Mouse (Mus musculus): ENCODE results near the gene Trib2. TPM values are rescaled to one million over a fixed set of nuclear protein-coding genes. Genes with fewer than 3 reads are reported as not detected.
A peak's percentile ranks its signal among the peaks of the same experiment; 100 is the strongest.

Gene Trib2
- polyA plus RNA-seq, 1 experiment from 2014 or later, result 55.5 TPM

GRCm38 (mm10) chr12:15828815-15829398 lies 12.2 kb upstream of the Trib2 start:
- Histone ChIP-seq H3K4me2 (ENCODE audit: low read length) (no peak overlapping the region), H3K27ac (replicated peaks in 1 of 2; ENCODE audit: control insufficient read depth in 1 of 2, insufficient read depth in 1 of 2, low read depth in 2 of 2, low read length in 2 of 2) (no peak overlapping the region), H3K4me1 (ENCODE audit: control insufficient read depth in 2 of 2, insufficient read depth in 2 of 2, low read length in 2 of 2) (no peaks in the 10 kb centered on the region), H3K9me3 (ENCODE audit: control insufficient read depth, low read length) (no peaks in the 10 kb centered on the region), H3K27me3 (ENCODE audit: control insufficient read depth, insufficient read depth, low read length) (no peaks in the 10 kb centered on the region), H3K4me3 (ENCODE audit: control insufficient read depth in 1 of 2, insufficient read depth in 1 of 2, low read depth in 1 of 2, low read length in 2 of 2) (no peak overlapping the region), H3K9ac (ENCODE audit: low read length) (no peak overlapping the region), H3K36me3 (ENCODE audit: control insufficient read depth, insufficient read depth, low read length) (no peaks in the 10 kb centered on the region)
- no peak for ATAC-seq (ENCODE audit: insufficient number of reproducible peaks, insufficient read depth, low FRiP score, low read depth)
- WGBS, result 35% methylated on average over 2 of the region's 2 CpGs

GRCm38 (mm10) chr12:15821019-15821418 lies 4.3 kb upstream of the Trib2 start:
- H3K27me3 ChIP-seq (ENCODE audit: control insufficient read depth, insufficient read depth, low read length), result no peaks in the 10 kb centered on the region
- H3K9me3 ChIP-seq (ENCODE audit: control insufficient read depth, low read length), result no peaks in the 10 kb centered on the region
- H3K4me3 ChIP-seq (ENCODE audit: control insufficient read depth in 1 of 2, insufficient read depth in 1 of 2, low read depth in 1 of 2, low read length in 2 of 2), result no peak overlapping the region
- H3K27ac ChIP-seq (replicated peaks in 1 of 2; ENCODE audit: control insufficient read depth in 1 of 2, insufficient read depth in 1 of 2, low read depth in 2 of 2, low read length in 2 of 2), result no peak overlapping the region
- peaks cover 3 to 6% of the 10 kb centered on the region in 2 experiments; a peak in 3 of 4 replicates for H3K4me1 ChIP-seq (ENCODE audit: control insufficient read depth in 2 of 2, insufficient read depth in 2 of 2, low read length in 2 of 2)
- ATAC-seq (ENCODE audit: insufficient number of reproducible peaks, insufficient read depth, low FRiP score, low read depth), result no peak
- H3K36me3 ChIP-seq (ENCODE audit: control insufficient read depth, insufficient read depth, low read length), result no peaks in the 10 kb centered on the region
- no peak overlapping the region for H3K4me2 ChIP-seq (ENCODE audit: low read length)
- no peak overlapping the region for H3K9ac ChIP-seq (ENCODE audit: low read length)

- WGBS, result 21% methylated on average over 4 of the region's 4 CpGs
- no peak for ATAC-seq (ENCODE audit: insufficient number of reproducible peaks, insufficient read depth, low FRiP score, low read depth)
- H3K9me3 ChIP-seq (ENCODE audit: control insufficient read depth, low read length), result no peaks in the 10 kb centered on the region
Measured at GRCm38 (mm10) chr12:15817365-15817764, 643 bp upstream of the Trib2 start.

GRCm38 (mm10) chr12:15816254-15816605 lies 492 bp downstream of the Trib2 start:
- Histone ChIP-seq H3K9me3 (ENCODE audit: control insufficient read depth, low read length) (no peaks in the 10 kb centered on the region), H3K4me1 (ENCODE audit: control insufficient read depth in 2 of 2, insufficient read depth in 2 of 2, low read length in 2 of 2) (peaks cover 9 to 25% of the 10 kb centered on the region in 2 experiments), H3K4me2 (ENCODE audit: low read length) (peak overlapping the region; percentile 80), H3K9ac (ENCODE audit: low read length) (peak overlapping the region; percentile 88), H3K27ac (replicated peaks in 1 of 2; ENCODE audit: control insufficient read depth in 1 of 2, insufficient read depth in 1 of 2, low read depth in 2 of 2, low read length in 2 of 2) (peak overlapping the region; percentile 97 to 98), H3K36me3 (ENCODE audit: control insufficient read depth, insufficient read depth, low read length) (no peaks in the 10 kb centered on the region), H3K4me3 (ENCODE audit: control insufficient read depth in 1 of 2, insufficient read depth in 1 of 2, low read depth in 1 of 2, low read length in 2 of 2) (peak overlapping the region; percentile 67 to 77), H3K27me3 (ENCODE audit: control insufficient read depth, insufficient read depth, low read length) (no peaks in the 10 kb centered on the region)
- under 1% methylated on average over 23 of the region's 23 CpGs for WGBS
- no peak; the same call in 1 of the 2 replicates for ATAC-seq (ENCODE audit: insufficient number of reproducible peaks, insufficient read depth, low FRiP score, low read depth)

More at GRCm38 (mm10) chr12:15817365-15817764, 643 bp upstream of the Trib2 start:
- Histone ChIP-seq H3K36me3 (ENCODE audit: control insufficient read depth, insufficient read depth, low read length) (no peaks in the 10 kb centered on the region), H3K27ac (replicated peaks in 1 of 2; ENCODE audit: control insufficient read depth in 1 of 2, insufficient read depth in 1 of 2, low read depth in 2 of 2, low read length in 2 of 2) (peak overlapping the region; percentile 92 to 98), H3K9ac (ENCODE audit: low read length) (peak overlapping the region; percentile 76), H3K4me1 (ENCODE audit: control insufficient read depth in 2 of 2, insufficient read depth in 2 of 2, low read length in 2 of 2) (peaks cover 3 to 14% of the 10 kb centered on the region in 2 experiments; a peak in 3 of 4 replicates), H3K4me2 (ENCODE audit: low read length) (peak overlapping the region; percentile 80), H3K4me3 (ENCODE audit: control insufficient read depth in 1 of 2, insufficient read depth in 1 of 2, low read depth in 1 of 2, low read length in 2 of 2) (peak overlapping the region; percentile 67 to 77), H3K27me3 (ENCODE audit: control insufficient read depth, insufficient read depth, low read length) (no peaks in the 10 kb centered on the region)

- under 1% methylated on average over 49 of the region's 49 CpGs for WGBS
- H3K4me3 ChIP-seq (ENCODE audit: control insufficient read depth in 1 of 2, insufficient read depth in 1 of 2, low read depth in 1 of 2, low read length in 2 of 2), result peak overlapping the region; percentile 67 to 77
- H3K36me3 ChIP-seq (ENCODE audit: control insufficient read depth, insufficient read depth, low read length), result peaks cover 1% of the 10 kb centered on the region; the same call in 1 of the 2 replicates
- peak; percentile 13; the same call in 1 of the 2 replicates for ATAC-seq (ENCODE audit: insufficient number of reproducible peaks, insufficient read depth, low FRiP score, low read depth)
- H3K27me3 ChIP-seq (ENCODE audit: control insufficient read depth, insufficient read depth, low read length), result no peaks in the 10 kb centered on the region
- H3K27ac ChIP-seq (replicated peaks in 1 of 2; ENCODE audit: control insufficient read depth in 1 of 2, insufficient read depth in 1 of 2, low read depth in 2 of 2, low read length in 2 of 2), result peak overlapping the region; percentile 97 to 98
- peaks cover 9 to 30% of the 10 kb centered on the region in 2 experiments for H3K4me1 ChIP-seq (ENCODE audit: control insufficient read depth in 2 of 2, insufficient read depth in 2 of 2, low read length in 2 of 2)
- H3K9ac ChIP-seq (ENCODE audit: low read length), result peak overlapping the region; percentile 88
- no peaks in the 10 kb centered on the region for H3K9me3 ChIP-seq (ENCODE audit: control insufficient read depth, low read length)
- peak overlapping the region; percentile 80 for H3K4me2 ChIP-seq (ENCODE audit: low read length)
Measured at GRCm38 (mm10) chr12:15815576-15816253, 1.0 kb downstream of the Trib2 start.

- WGBS, result under 1% methylated on average over 23 of the region's 23 CpGs
- H3K4me2 ChIP-seq (ENCODE audit: low read length), result peak overlapping the region; percentile 80
- H3K4me1 ChIP-seq (ENCODE audit: control insufficient read depth in 2 of 2, insufficient read depth in 2 of 2, low read length in 2 of 2), result peaks cover 9 to 34% of the 10 kb centered on the region in 2 experiments
- peak overlapping the region; percentile 97 to 98 for H3K27ac ChIP-seq (replicated peaks in 1 of 2; ENCODE audit: control insufficient read depth in 1 of 2, insufficient read depth in 1 of 2, low read depth in 2 of 2, low read length in 2 of 2)
- H3K4me3 ChIP-seq (ENCODE audit: control insufficient read depth in 1 of 2, insufficient read depth in 1 of 2, low read depth in 1 of 2, low read length in 2 of 2), result peak overlapping the region; percentile 67 to 77
- ATAC-seq (ENCODE audit: insufficient number of reproducible peaks, insufficient read depth, low FRiP score, low read depth), result no peak
- H3K27me3 ChIP-seq (ENCODE audit: control insufficient read depth, insufficient read depth, low read length), result no peaks in the 10 kb centered on the region
- H3K36me3 ChIP-seq (ENCODE audit: control insufficient read depth, insufficient read depth, low read length), result peaks cover 5% of the 10 kb centered on the region; the same call in 1 of the 2 replicates
- H3K9ac ChIP-seq (ENCODE audit: low read length), result peak overlapping the region; percentile 88
- no peaks in the 10 kb centered on the region for H3K9me3 ChIP-seq (ENCODE audit: control insufficient read depth, low read length)
Measured at GRCm38 (mm10) chr12:15815170-15815575, 1.5 kb downstream of the Trib2 start.

GRCm38 (mm10) chr12:15814249-15815081 lies 2.3 kb downstream of the Trib2 start:
- Histone ChIP-seq H3K9me3 (ENCODE audit: control insufficient read depth, low read length) (no peaks in the 10 kb centered on the region), H3K4me3 (ENCODE audit: control insufficient read depth in 1 of 2, insufficient read depth in 1 of 2, low read depth in 1 of 2, low read length in 2 of 2) (peak overlapping the region; percentile 67 to 77), H3K27me3 (ENCODE audit: control insufficient read depth, insufficient read depth, low read length) (no peaks in the 10 kb centered on the region), H3K9ac (ENCODE audit: low read length) (peak overlapping the region; percentile 88), H3K4me2 (ENCODE audit: low read length) (peak overlapping the region; percentile 80), H3K36me3 (ENCODE audit: control insufficient read depth, insufficient read depth, low read length) (peaks cover 12% of the 10 kb centered on the region), H3K27ac (replicated peaks in 1 of 2; ENCODE audit: control insufficient read depth in 1 of 2, insufficient read depth in 1 of 2, low read depth in 2 of 2, low read length in 2 of 2) (peak overlapping the region; percentile 97 to 98), H3K4me1 (ENCODE audit: control insufficient read depth in 2 of 2, insufficient read depth in 2 of 2, low read length in 2 of 2) (peaks cover 13 to 41% of the 10 kb centered on the region in 2 experiments)
- WGBS, result 1% methylated on average over 32 of the region's 32 CpGs
- no peak for ATAC-seq (ENCODE audit: insufficient number of reproducible peaks, insufficient read depth, low FRiP score, low read depth)
